Mouse (Mus musculus) neutrophil, adult 83 days (primary cell): Measurements from ENCODE around the gene Vsig10l. TPM values are rescaled to one million over a fixed set of nuclear protein-coding genes. Genes with fewer than 3 reads are reported as not detected.

Experiments
- total RNA-seq, 2 experiments: library from RNA; stranded (reverse); gene quantifications; one replicate each; pipeline ENCODE4 v1.2.4; 2023

The Vsig10l gene
- 10 to 100 TPM; 10.8 to 11.0 TPM for total RNA-seq

GRCm38 (mm10) chr7:43462851-43463250 lies at the start of gene Vsig10l:
TSS of gene Vsig10l (plus strand) at chr7:43463151.

DNA sequence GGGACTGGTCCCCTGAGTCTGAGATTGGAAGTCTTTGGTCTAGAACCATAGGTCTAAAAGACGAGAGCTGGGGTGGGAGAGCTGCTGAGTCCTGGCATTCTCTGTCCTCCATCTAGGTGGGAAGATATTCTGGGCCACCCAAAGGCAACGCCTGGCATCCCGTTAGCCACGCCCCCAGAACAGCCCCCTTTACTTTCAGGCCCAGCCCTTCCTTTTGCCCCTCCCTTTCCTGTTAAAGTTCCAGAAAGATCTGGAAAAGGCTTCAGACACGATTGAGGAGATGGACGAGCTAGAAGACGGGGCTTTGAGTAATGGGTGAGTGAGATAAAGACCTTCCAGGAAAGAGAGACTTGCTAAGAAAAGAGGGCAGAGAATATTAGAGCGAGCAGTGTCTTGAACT lies 35.5 kb upstream of the Vsig10l start, which contains the start of gene Lim2:
TSS of gene Lim2 (plus strand) at position 265 of the 400 bp plus-strand sequence.

GRCm38 (mm10) chr7:43436341-43437255 lies 26.4 kb upstream of the Vsig10l start, which contains the start of gene Nkg7:
TSS of gene Nkg7 (plus strand) at chr7:43437073.

GRCm38 (mm10) chr7:43440482-43440881 lies 22.5 kb upstream of the Vsig10l start, which contains the start of gene Cldnd2:
TSS of gene Cldnd2 (plus strand) at chr7:43440782.

GRCm38 (mm10) chr7:43443917-43444293 lies 19.0 kb upstream of the Vsig10l start, which contains the start of the genes Etfb and Gm45233:
TSS of gene Etfb (plus strand) at chr7:43444083.
TSS of gene Gm45233 (plus strand) at chr7:43444128.

DNA sequence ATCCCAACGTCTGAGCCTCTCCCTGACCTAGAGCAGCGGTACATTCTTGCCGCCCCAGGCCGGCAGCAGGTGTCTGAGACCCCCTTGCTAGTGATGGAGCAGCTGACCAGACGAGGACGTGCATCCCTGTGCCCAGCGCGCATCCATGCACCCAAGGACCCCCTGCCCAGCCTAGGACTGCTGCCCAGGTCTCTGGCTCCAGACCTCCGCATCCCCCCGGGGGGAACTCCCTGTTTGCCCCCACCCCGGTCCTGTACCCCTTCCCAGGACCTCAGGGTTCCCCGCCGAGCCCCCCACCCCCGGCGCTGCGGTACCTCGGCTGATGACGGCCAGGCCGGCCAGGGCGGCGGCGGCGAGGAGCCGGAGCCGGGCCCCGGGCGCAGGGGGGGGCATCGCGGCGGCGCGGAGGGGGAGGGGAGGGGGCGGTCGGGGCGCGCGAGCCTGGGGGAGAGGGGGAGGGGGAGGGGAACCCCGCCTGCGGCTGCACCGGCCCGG lies 26.7 kb downstream of the Vsig10l start, which contains the start of gene Iglon5:
TSS of gene Iglon5 (minus strand) at position 445 of the 495 bp plus-strand sequence.

Other genes starting within 250 kb of the Vsig10l start
- 10 to 100 TPM; 15.7 to 23.0 TPM for gene Zfp715, start 149.9 kb upstream of the Vsig10l start, total RNA-seq
- 10 to 100 TPM in 1 of 2 experiments, 1 to 10 TPM in 1; 8.4 to 10.2 TPM for gene Siglecf, start 111.8 kb upstream of the Vsig10l start, total RNA-seq
- 10 to 100 TPM; 50.8 to 51.6 TPM for gene Siglecg, start 54.9 kb upstream of the Vsig10l start, total RNA-seq
- not detected for gene Lim2, start 35.5 kb upstream of the Vsig10l start, total RNA-seq
- gene Nkg7, start 26.1 kb upstream of the Vsig10l start, total RNA-seq, result 10 to 100 TPM; 30.2 to 33.5 TPM
- gene Cldnd2, start 22.4 kb upstream of the Vsig10l start, total RNA-seq, result under 1 TPM in 1 of 2 experiments, not detected in 1; 0.73 TPM
- gene Etfb, start 19.1 kb upstream of the Vsig10l start, total RNA-seq, result 10 to 100 TPM; 55.9 to 73.8 TPM
- gene Gm45233, start 19.0 kb upstream of the Vsig10l start, total RNA-seq, result not detected
- gene Iglon5, start 26.9 kb downstream of the Vsig10l start, total RNA-seq, result not detected
- not detected for gene 4931406B18Rik, start 42.8 kb downstream of the Vsig10l start, total RNA-seq
- gene Cd33, start 81.3 kb downstream of the Vsig10l start, total RNA-seq, result 100 to 1,000 TPM; 339 to 380 TPM
- gene Zfp658, start 99.1 kb downstream of the Vsig10l start, total RNA-seq, result 1 to 10 TPM; 2.8 to 3.0 TPM
- gene Zfp719, start 116.5 kb downstream of the Vsig10l start, total RNA-seq, result 10 to 100 TPM; 11.2 to 11.9 TPM
- under 1 TPM; 0.29 to 0.37 TPM for gene Zfp819, start 144.0 kb downstream of the Vsig10l start, total RNA-seq
- under 1 TPM in 1 of 2 experiments, not detected in 1; 0.22 TPM for gene Ceacam18, start 171.6 kb downstream of the Vsig10l start, total RNA-seq
- gene Siglece, start 197.0 kb downstream of the Vsig10l start, total RNA-seq, result 100 to 1,000 TPM; 147 to 167 TPM
- 1 to 10 TPM; 3.0 to 3.6 TPM for gene Ctu1, start 208.9 kb downstream of the Vsig10l start, total RNA-seq
- not detected for gene Klk14, start 227.3 kb downstream of the Vsig10l start, total RNA-seq
- not detected for gene Klk13, start 249.4 kb downstream of the Vsig10l start, total RNA-seq